Mouse (Mus musculus): ENCODE results near the gene Phf5a.

Phf5a gene

DNA sequence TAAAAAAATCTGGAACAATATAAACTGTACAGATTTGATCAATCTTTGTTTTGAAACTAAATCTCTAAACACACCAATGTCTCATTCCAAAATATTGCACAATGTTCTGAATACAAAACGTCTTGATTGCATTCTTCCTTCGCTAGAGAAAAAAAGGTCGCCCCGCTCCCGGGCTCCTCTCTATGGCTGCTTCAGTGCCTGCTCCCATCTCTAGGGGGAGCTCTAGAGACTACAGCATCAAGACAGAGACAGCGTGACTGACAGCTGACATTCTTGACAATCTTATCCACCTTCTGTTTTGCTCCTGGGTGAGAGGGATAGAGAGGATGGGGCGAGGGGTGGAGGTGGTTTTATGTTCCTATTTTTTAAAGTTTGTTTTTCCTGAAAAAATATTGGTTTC, 23.4 kb downstream of the Phf5a start:
- peak; percentile 69 for DNase-seq (ENCODE audit: low read depth, low spot score)

DNA sequence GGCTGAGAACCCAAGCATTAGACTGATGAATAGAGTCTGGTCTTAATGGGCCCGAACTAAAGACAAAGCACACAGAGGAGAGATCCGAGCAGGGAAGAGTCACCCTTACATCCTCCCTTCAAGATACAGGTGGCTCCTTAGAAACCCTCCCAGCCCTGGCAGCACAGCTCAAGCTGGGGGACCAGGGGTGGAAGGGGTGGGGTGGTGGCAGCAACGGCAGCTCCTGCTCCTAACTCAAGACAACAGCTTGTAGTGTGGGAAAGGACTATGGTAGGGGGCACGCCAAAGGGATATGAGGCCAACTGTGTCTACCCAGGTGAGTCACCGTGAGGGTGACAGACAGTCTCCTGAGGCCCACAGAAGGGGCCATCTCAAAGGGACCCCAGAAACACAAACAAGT, 23.9 kb downstream of the Phf5a start:
- DNase-seq (ENCODE audit: low read depth, low spot score), result no peak

DNA sequence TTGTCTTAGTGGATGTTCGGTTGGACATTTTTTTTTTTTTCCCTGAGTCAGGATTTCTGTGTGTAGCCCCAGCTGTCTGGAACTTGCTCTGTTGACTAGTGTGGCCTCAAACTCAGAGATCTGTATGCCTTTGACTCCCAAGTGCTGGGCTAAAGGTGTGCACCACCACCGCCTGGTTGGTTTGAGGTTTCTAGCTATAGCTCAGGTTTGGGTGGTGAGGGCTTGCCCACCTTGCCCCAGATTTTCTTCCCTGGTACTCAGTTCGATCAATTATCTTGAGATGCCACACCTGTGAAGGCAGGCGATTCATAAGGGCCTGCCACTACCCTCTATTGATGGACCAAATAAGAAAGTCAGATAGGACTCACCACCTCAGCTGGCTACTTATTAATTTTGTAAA, 24.6 kb downstream of the Phf5a start:
- DNase-seq (ENCODE audit: low read depth, low spot score), result no peak

DNA sequence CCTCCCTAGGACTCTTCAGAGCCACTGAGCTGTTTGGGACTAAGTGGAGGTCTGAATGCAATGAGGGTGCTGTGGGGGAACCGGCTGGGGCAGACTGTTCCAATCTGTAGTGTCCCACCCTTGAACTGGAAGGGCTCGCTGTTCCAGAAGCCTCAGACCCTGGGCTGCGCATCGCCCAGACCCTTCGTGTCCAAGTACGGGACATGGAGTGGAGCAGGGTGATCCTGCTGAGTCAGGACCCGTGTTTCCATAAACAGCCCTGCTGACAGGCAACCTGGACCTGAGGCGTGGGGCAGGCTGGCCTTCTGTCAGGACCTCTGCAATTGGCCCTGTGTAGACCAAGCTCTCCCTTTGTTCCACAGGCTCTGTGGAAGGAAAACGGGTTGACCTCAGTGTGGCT, 25.0 kb downstream of the Phf5a start:
- DNase-seq (ENCODE audit: low read depth, low spot score), result no peak

DNA sequence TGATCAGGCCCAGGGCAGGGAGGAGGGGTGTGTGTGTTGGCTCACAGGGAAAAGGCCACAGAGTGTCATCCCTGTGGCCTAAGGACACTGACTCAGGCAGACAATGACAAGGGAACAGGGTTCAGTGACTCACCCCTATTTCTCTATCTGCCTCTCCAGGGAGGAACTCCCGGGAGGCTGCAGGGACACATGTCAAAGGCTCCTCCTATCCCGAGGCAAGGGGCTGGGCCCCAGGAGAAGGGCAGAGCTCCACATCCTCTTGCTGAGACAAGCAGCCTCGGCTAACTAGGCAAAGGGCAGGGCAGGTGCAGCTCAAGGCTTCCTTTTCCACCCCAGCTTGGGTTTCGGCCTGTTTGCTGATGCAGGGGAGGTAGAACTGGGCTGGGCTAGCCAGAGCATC, 26.0 kb downstream of the Phf5a start:
- peak; percentile 81 for DNase-seq (ENCODE audit: low read depth, low spot score)

DNA sequence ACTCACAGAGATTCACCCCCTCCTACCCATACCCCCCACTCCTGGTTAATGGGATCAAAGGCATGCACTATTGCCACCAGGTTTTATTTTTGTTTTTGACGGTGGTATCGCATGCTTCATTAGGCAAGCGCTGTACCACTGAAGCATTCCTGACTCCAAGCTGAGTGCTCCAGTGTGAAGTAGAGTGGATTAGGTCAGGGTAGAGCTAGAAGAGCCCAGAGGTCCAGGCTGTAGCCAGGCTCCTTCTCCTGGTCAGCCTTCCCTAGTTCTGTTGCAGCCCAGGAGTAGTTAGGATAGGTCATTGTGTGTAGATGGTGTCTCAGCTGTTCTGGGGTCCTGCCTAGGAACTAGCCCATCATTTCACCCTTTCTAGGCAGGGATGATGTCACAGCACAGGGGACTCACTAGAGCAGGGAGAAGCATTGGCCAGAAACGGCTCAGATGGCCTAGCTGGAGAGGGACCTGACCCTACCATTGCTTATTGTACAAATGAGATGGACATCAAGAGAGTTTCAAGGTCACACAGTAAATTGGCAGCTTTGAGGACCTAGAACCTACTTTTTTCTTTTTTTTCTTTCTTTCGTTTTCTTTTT, 26.6 kb downstream of the Phf5a start:
- no peak for DNase-seq (ENCODE audit: low read depth, low spot score)

DNA sequence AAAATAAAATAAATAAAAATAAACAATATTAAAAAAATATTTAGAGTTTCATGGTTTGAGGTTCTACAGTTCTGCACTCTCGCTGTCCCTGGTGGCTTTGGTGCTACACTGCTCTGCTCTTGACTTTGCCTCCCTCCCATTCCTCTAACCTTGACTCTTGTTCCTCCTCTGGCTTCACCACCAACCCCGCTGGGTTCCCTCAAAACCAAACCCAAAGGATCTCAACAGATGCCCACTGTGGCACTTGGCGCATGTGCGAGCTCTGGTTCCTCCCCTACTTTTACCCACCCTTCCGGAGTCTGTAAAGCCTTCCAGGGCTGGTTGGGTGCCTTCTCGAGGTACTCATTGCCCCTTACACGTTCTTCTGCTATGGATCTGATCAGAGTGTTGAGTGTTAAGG, 29.4 kb downstream of the Phf5a start:
- no peak for DNase-seq (ENCODE audit: low read depth, low spot score)

DNA sequence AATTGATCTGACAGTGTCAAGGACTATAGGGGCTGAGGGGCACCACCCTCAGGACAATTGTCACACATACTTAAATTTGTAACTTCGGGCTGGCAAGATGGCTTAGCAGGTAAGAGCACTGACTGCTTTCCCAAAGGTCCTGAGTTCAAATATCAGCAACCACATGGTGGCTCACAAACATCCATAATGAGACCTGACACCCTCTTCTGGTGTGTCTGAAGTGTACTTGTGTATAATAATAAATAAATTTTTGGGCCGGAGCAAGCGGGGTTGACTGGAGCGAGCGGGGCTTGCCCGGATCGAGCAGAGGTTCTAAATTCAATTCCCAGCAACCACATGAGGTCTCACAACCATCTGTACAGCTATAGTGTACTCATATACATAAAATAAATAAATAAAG, 31.4 kb downstream of the Phf5a start:
- no peak for DNase-seq (ENCODE audit: low read depth, low spot score)

DNA sequence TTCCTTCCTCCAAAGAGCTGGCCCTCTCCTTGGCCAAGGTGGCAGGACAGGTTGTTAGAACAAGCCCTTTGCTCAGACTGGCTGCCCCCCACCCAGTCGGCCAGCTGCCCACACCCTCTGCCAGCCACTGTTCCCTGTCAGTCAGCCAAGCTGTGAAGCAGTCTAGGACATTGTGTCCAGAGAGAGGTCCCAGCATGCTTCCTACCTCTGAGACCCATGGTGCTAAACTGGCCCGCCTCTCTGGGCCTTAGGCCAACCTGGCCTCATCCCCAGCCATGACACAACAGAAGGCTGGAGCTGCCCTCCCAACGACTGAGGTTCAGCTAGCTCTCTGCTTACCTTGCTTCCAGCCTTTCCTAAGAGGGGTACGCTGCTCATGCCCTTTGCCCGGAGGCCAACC, 32.1 kb downstream of the Phf5a start:
- DNase-seq (ENCODE audit: low read depth, low spot score), result peak; percentile 88

DNA sequence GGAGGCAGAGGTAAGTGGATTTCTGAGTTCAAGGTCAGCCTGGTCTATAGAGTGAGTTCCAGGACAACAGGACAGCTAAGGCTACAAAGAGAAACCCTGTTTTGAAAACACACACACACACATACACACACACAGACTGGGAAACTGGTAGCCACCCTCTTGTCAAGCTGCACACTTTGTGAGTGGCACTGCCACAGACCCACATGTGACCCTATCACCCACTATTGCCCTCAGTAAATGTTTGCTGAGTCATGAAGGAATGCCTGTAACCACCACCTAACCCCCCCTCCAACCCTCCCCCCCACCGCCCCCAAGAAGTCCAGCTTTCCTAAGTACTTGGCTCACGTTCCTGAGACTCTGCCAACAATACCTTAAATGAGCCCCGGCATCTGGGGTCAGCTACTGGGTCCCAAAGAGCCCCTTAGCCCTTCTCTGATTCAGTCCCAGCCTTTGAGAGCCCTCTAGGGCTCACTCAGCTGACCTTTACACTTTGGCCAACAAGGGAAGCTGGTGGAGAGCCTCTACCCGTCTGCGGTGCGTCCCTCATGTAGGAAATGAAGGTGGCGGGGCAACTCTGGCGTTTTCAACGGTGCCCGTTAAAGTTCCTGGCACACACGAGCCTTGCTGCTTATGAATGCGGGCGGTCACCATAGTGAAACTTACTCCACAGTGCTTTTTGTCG, 33.0 kb downstream of the Phf5a start:
- DNase-seq (ENCODE audit: low read depth, low spot score), result no peak

DNA sequence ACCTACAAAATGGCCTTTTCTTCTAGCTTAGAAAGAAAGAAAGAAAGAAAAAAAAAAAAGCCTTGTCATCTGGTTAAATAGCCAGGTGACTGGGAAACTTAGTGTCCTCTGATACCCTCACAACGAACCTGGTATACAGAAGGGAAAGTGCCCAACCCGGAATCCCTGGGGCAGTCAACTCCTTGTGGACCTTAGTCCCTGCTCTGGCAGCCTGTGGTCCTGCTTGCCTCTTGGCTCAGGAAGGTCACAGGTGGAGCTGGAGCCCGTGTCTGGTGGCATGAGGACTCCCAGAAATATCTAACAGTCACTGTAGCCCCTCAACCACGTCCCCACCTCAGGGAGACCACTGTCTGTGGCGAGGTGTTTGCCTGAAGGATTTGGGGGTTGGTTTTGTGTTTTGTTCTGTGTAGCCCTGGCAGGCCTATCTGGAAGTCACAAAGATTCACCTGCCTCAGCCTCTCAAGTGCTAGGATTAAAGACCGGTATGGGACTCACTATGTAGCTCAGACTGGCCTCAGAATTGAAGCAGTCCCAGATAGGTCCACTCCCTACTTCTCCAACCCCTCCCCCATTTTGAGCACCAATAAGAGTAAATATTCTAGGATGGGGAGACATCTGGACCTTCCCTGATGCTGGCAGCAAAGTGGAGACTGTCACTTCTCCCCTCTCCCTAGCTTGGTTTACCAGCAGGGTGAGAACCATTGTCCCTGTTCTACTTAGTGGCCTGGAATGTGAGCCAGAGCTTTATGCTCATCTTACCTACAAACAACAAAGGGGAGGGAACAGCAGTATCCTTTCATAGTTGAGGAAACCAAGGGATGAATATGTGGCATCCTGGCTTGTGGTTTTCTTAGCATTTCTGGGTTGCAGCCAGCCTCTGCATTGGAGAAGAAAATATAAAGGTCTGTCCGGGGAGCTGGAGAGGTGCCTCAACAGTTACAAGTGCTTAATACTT, 34.5 kb downstream of the Phf5a start:
- DNase-seq (ENCODE audit: low read depth, low spot score), result peak; percentile 35

DNA sequence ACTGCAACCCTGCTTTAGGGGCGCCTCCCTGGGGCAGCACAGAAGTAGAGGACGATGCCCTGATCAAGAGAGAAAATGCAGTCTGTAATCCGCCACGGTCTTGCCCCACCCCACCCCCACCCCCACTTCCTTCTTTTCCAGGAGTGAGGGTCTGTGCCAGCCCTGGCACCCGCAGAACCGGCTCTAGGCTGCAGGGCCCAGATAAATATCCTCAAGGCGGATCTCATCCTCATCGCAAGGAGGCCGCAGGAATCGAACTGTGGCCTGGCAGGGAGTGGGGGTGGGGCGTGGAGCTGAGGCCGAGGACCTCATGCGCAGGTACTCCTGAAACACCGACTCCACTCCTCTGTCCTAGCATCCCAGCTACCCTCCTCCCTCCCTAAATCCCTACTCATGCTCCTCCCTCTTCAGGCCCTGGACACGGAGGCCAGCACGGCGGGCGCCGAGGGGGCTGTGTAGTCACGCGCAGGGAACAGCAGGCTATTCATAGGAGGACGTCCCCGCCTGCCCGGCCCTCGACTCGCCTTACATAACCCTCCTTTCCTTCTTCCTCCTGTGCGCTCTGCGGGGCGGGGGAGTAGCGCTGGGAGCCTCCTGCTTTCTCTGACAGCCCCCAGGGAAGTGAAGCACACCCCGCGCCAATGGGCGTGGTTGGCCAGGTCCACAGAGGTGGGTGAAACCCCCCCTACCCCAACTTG, 35.4 kb downstream of the Phf5a start:
- DNase-seq (ENCODE audit: low read depth, low spot score), result no peak

DNA sequence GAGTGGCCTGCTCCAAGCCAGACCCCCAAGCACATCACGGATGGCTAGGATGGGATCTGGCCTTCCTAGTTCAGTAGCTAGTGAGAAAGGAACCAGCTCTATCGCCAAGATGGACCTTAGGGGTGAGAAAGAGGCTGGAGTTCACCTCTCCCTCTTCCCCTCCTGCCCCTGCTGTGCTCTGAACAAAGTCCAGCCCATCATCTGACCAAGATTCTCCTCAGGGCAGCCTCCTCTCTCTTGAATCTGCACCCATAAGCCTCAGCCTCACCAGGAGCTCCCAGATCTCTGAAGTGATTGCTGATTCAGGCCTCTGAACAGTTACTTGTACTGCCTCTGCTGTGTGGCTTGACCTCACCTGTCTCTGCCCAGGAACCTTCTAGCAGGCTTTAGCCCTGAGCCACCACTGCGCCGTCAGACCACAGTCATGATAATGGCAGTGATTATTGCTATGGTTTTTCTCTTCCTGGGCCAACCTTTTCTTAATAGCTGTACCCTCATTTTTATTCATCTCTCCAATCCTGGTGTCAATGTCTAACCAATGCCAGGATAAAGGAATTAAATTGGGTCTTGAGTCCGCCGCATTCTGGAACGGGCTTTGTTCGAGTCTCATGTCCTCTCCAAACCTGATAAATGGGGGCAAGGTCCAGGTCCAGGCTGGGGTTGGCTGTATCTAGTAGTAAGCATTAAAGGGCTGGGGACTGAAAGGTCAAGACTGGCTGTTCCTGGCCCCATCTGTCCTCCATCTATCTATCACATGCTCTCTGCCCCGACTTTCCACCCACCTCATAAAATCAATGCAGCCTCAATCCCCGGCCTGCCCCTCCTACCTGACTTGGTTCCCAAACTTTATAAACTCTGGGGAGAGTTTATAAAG, 36.5 kb downstream of the Phf5a start:
- DNase-seq (ENCODE audit: low read depth, low spot score), result no peak

DNA sequence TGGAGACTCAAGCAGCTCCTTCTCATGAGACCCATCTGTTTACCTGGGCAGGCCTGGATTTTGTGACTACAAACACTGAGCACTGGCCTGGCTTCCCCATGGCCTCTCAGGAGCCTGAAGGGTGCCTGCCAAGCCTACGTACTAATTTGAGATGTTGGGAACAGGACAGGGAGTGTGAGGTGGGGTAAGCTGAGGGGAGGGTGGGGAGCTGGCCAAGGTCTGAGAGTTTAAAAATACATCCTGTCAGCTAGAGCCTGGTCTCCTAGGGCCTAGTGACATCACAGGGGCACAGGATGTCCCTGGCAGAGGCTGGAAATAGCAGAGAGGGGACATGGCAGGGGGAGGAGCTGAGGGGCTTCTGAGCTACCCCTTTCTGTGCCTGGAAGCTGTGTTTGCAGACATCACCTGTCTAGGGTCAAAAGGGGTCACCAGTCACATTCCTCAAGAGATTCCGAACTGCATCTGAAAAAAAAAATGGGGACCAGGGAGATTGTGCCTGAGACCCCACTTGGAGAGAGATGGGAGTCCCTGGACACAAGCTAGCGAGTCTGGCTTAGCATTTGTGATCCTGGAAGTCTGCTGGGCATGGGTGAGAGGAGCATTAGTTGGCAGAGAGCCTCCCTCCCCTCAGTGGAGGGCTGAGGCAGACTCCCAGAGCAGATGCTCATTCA, 37.4 kb downstream of the Phf5a start:
- no peak for DNase-seq (ENCODE audit: low read depth, low spot score)

DNA sequence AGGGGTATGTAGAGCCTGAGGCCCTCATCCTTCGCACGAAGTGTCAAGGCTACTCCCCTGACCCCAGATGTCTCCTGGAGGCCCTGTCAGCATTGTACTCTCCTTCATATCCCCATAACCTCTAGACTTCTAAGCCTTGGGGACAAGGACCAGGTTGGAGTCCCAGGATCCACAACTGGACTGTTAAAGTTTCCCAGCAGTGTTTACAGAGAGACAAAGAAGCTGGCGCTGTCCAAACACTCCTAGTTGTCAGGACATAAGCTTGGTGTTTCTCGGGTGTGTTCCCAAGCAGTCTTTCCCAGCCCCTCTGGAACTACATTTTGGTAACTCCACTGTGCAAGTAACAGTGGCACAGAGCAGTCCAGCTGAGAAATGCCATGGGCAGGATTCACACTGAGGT, 38.2 kb downstream of the Phf5a start:
- no peak for DNase-seq (ENCODE audit: low read depth, low spot score)

DNA sequence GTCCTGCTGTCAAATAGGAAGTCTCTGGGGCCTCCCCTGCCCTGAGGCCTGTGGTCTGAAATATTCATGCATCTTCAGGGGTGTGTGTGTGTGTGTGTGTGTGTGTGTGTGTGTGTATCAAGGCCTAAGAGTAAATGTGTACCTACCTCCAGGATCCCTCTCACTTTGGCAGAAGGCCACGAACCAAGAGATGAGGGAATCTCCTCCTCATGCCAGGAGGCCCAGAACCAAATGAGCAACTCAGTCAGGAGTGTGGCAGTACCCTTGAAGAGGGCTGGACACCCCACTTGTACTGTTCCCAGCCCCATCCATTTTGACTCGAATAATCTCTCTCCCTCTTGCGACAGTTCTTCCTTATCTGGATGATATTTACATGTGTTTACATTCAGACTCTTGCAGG, 39.5 kb downstream of the Phf5a start:
- no peak for DNase-seq (ENCODE audit: low read depth, low spot score)

DNA sequence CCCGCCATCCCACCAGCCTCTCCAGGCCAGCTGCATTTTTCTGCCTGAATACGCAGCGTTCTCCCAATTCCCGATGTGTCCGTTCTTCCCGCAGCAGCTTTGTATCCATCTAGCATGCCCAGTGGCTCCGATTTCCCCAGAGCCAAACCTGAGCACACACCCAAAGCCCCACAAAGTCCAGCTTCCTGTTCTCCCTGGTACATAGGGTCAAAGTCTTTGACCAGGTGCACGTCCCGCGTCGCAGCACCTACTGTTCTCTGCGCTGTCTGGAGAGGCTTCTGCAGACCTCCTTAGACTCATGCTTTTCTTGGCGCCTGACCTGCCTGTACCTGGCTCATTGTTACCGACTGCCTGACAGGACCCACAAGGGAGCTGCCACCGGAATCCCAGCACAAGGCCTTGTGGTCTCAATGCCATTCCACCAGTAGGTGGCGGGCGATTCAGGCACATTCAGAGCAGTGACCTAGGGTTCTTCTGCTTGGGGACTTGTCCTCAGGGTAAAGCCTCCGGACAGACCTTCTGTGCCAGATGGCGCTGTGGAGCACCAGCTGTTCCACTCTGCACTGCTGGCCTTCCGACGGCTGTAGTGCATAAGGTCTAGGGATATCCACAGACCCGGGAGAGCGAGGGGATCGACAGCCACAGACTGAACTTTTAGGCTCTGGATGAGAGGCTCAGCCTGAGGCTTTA, 40.4 kb downstream of the Phf5a start:
- DNase-seq (ENCODE audit: low read depth, low spot score), result peak; percentile 93

DNA sequence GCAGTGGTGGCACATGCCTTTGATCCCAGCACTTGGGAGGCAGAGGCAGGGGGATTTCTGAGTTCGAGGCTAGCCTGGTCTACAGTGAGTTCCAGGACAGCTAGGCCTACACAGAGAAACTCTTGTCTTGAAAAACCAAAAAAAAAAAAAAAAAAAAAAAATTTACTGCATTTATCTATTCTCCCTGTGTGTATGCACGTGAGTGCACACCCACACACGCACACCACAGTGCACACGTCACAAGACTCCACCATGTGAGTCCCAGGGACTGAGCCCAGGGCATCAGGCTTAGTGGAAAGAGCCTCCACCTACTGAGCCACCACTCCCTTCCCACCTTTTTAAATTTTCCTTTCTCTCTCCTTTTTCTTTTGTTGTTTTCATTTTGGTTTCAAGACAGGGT, 41.2 kb downstream of the Phf5a start:
- DNase-seq (ENCODE audit: low read depth, low spot score), result no peak

DNA sequence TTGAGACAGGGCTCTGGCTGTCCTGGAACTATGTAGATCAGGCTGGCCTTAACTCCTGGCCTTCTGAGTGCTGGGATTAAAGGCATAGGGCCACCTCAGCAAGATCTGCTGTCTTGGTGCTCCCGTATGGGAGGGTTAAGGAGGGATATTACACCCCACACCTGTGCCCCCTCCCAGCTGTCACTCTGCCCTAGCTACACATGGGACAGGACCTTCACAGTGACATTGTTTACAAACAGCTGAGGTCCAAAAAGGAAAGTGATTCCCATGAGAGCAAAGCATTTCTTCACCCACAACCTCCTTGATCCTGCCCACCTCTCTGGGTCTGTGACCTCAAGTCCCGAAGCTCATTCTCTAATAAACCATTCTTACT, 42.5 kb downstream of the Phf5a start:
- no peak for DNase-seq (ENCODE audit: low read depth, low spot score)
